Mouse (Mus musculus) ES-E14 (cell line): ENCODE results near the gene Miga2.

Experiments
- MAFK ChIP-seq: IDR thresholded peaks from 2 replicates; pipeline ENCODE4 v1.6.1; 2014; ENCODE audit warnings: mild to moderate bottlenecking, low read depth, low read length, inconsistent platforms; ENCODE audit not compliant: insufficient read depth
- ZC3H11A ChIP-seq: IDR thresholded peaks from 2 replicates; pipeline ENCODE4 v1.6.1; 2012; ENCODE audit warnings: low read depth, mild to moderate bottlenecking, inconsistent platforms, low read length, borderline replicate concordance
- ZNF384 ChIP-seq: IDR thresholded peaks from 2 replicates; pipeline ENCODE4 v1.6.1; 2012; ENCODE audit warnings: low read depth, low read length, inconsistent platforms

DNA sequence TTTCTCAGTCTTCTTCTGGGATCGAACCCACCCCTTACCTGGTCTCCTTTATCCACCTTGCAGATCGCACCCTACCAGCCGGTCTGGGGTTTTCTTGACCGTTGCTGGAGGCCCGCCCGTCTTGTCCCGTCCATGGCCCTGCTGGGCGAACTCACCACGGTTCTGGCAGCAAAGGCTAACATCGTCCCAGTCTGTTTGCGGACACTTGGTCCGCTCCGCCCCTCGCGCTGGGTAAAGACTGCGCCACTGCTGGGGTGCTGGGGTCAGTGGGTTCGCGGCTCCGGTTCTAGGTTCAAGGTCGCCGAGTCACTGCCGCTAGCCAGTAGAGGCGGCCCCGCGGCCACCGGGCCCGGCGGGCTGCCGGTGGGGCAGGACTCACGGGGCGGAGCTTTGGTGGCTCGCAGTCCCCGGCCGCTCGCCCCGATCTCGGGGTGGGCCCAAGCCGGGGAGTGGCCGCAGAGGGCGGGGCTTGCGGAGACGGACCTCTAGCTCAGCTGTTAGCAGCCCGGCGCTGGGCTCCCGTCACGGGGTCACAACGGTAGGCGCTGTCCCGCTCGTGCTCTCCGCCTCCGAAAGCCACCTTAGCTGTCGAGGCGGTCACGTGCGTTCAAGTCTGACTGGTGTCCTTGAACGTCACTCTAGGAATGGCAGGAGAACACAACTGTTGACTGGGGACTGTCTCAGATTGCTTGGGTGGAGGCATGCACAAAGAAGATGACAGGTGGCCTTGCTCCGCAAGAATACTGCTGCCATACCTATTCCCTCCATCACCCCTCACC is 51.3 kb downstream of the Miga2 start, which contains the start of gene Crat:
- TF ChIP-seq MAFK (no peak), ZC3H11A (no peak), ZNF384 (no peak)
